Mouse (Mus musculus) lung, postnatal 0 days (tissue): ENCODE data around the gene Aox3.

Source experiments
- CTCF ChIP-seq: IDR thresholded peaks from 2 replicates; pipeline ENCODE4 v1.5.1; 2016; ENCODE audit warnings: antibody characterized with exemption, mild to moderate bottlenecking
- EP300 ChIP-seq: IDR thresholded peaks from 2 replicates; pipeline ENCODE4 v1.6.1; 2016; ENCODE audit warnings: antibody characterized with exemption, mild to moderate bottlenecking, control low read depth

DNA sequence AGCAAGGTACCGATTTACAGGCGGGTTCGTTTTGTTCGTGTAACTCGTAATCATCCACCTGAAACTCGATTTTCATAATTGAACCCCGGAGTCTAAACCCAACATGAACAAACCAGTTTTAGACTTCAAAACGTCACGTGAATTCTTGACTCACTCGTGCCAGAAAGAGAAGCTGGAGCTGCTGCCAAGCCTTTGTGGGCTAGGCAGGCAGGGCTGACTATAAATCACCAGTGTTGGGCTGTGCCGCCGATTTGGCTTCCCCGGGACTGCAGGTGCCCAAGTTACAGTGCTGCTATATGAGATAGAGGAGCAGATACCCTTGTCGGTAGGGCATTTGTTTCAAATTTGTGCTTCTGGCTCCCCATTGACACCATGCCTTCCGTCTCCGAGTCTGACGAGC is 97.3 kb downstream of the Aox3 start, which contains the start of gene Aox4:
- TF ChIP-seq CTCF = no peak
- TF ChIP-seq EP300 = no peak
